Mouse (Mus musculus) left cerebral cortex, postnatal 25 days (tissue): ENCODE results near the gene Gatc. TPM values are rescaled to one million over a fixed set of nuclear protein-coding genes. Genes with fewer than 3 reads are reported as not detected.
"Not testable (repeated sequence)": the region's sequence is repeated elsewhere in the genome, so short reads cannot be mapped to it uniquely, and the experiment has no call there.

Source experiments
- DNase-seq, 2 experiments: peaks; one replicate each; pipeline ENCODE4 v3.0.0; 2022; ENCODE audit warnings: low spot score in 2 of 2, mixed read lengths in 1 of 2
- intact Hi-C: fragments of 180-260 bp; cut with DNase I; formaldehyde crosslinking; loops from one replicate; pipeline ENCODE4 v1.15.1; 2025
- total RNA-seq, 2 experiments: library from RNA; stranded (reverse); gene quantifications; 2 replicates each; pipeline ENCODE4 v1.2.3; 2021

Gatc gene
- total RNA-seq, 2 experiments from 2014 or later, result 19.9 to 20.9 TPM

GRCm38 (mm10) chr5:115341314-115342165 lies 562 bp upstream of the Gatc start:
- intact Hi-C loops, result loop anchor here (2.0 kb wide), 1 partner anchor 41 kb away; the partner anchor contains the start of gene Dynll1
- no peak for DNase-seq

- intact Hi-C loops, result loop anchor here (2.0 kb wide), 1 partner anchor 39 kb away; the partner anchor contains the start of gene Dynll1
These were observed 971 bp downstream of the Gatc start for GRCm38 (mm10) chr5:115340007-115340406.

GRCm38 (mm10) chr5:115333626-115334025 lies 7.4 kb downstream of the Gatc start:
- no peak for DNase-seq
- intact Hi-C loops, result no loop called here

More at GRCm38 (mm10) chr5:115340007-115340406, 971 bp downstream of the Gatc start:
- no peak for DNase-seq

- DNase-seq, result no peak
- intact Hi-C loops, result no loop called here
These were observed 10.0 kb downstream of the Gatc start for GRCm38 (mm10) chr5:115330955-115331354.

- peak in 1 of 2 experiments; percentile 32 for DNase-seq
- intact Hi-C loops, result loop anchor here (1.0 kb wide), 2 partner anchors 9 to 27 kb away; no protein-coding TSS in a partner anchor
These were observed 13.1 kb downstream of the Gatc start for GRCm38 (mm10) chr5:115327610-115328548.

- DNase-seq, result peak; percentile 92 to 96
- intact Hi-C loops, result loop anchor here (1.0 kb wide), 2 partner anchors 8 to 26 kb away; no protein-coding TSS in a partner anchor
These were observed 13.9 kb downstream of the Gatc start, which contains the start of gene Srsf9 for GRCm38 (mm10) chr5:115326875-115327609. Srsf9 (plus strand) TSS chr5:115327177.

GRCm38 (mm10) chr5:115326256-115326831 lies 14.6 kb downstream of the Gatc start:
- intact Hi-C loops, result no loop called here
- no peak for DNase-seq

GRCm38 (mm10) chr5:115319004-115319940 lies 21.7 kb downstream of the Gatc start:
- intact Hi-C loops, result loop anchor here (1.0 kb wide), 3 partner anchors 8 to 40 kb away; partner anchors contain the start of genes Coq5, Dynll1 and Srsf9

GRCm38 (mm10) chr5:115317645-115318328 lies 23.2 kb downstream of the Gatc start:
- intact Hi-C loops, result no loop called here
- peak; percentile 34 to 45 for DNase-seq

More at GRCm38 (mm10) chr5:115319004-115319940, 21.7 kb downstream of the Gatc start:
- DNase-seq, result peak; percentile 84 to 96

- intact Hi-C loops, result no loop called here
- no peak for DNase-seq
These were observed 23.9 kb downstream of the Gatc start for GRCm38 (mm10) chr5:115316968-115317644.

- intact Hi-C loops, result no loop called here
- DNase-seq, result no peak
These were observed 27.4 kb downstream of the Gatc start for GRCm38 (mm10) chr5:115313668-115313943.

GRCm38 (mm10) chr5:115312816-115313667 lies 27.9 kb downstream of the Gatc start:
- peak in 1 of 2 experiments; percentile 1 for DNase-seq
- intact Hi-C loops, result no loop called here

GRCm38 (mm10) chr5:115312354-115312753 lies 28.6 kb downstream of the Gatc start:
- DNase-seq, result no peak
- intact Hi-C loops, result no loop called here

- DNase-seq, intact Hi-C loops: not testable (repeated sequence)
These were observed 38.8 kb downstream of the Gatc start for GRCm38 (mm10) chr5:115302190-115302589.

GRCm38 (mm10) chr5:115301615-115302014 lies 39.4 kb downstream of the Gatc start:
- intact Hi-C loops, result loop anchor here (1.0 to 2.0 kb wide), 3 partner anchors 26 to 39 kb away; partner anchors contain the start of genes Gatc, Rnf10, Srsf9 and Triap1
- DNase-seq, result no peak
